Mouse (Mus musculus): Measurements from ENCODE around the gene Tns1. TPM values are rescaled to one million over a fixed set of nuclear protein-coding genes. Genes with fewer than 3 reads are reported as not detected.

The Tns1 gene
- polyA plus RNA-seq, 1 experiment from 2014 or later, result 8.2 TPM

- no peak overlapping the region for H3K4me3 ChIP-seq (ENCODE audit: low read depth, low read length)
- no peaks in the 10 kb centered on the region for H3K9me3 ChIP-seq (replicated peaks; ENCODE audit: control insufficient read depth, low read length, poor library complexity, severe bottlenecking)
- ATAC-seq, result no peak
- H3K27me3 ChIP-seq (ENCODE audit: control insufficient read depth, insufficient read depth, low read depth, low read length), result no peaks in the 10 kb centered on the region
- no peak overlapping the region for H3K27ac ChIP-seq (ENCODE audit: low read length)
- no peak overlapping the region for H3K9ac ChIP-seq (ENCODE audit: low read depth, low read length)
- no peaks in the 10 kb centered on the region for H3K36me3 ChIP-seq (ENCODE audit: control insufficient read depth, insufficient read depth, low read length)
- no peak overlapping the region for H3K4me2 ChIP-seq (ENCODE audit: low read length)
- WGBS, result 92% methylated on average over 1 of the region's 1 CpGs
- H3K4me1 ChIP-seq (ENCODE audit: control insufficient read depth, insufficient read depth, low read length), result no peaks in the 10 kb centered on the region
Observed at GRCm38 (mm10) chr1:73978576-73978975, 145.7 kb downstream of the Tns1 start.

- no peak for ATAC-seq
- H3K27me3 ChIP-seq (ENCODE audit: control insufficient read depth, insufficient read depth, low read depth, low read length), result no peaks in the 10 kb centered on the region
- H3K27ac ChIP-seq (ENCODE audit: low read length), result no peak overlapping the region
- peaks cover 5% of the 10 kb centered on the region for H3K4me1 ChIP-seq (ENCODE audit: control insufficient read depth, insufficient read depth, low read length)
- H3K4me3 ChIP-seq (ENCODE audit: low read depth, low read length), result no peak overlapping the region
- H3K36me3 ChIP-seq (ENCODE audit: control insufficient read depth, insufficient read depth, low read length), result no peaks in the 10 kb centered on the region
- no peak overlapping the region for H3K9ac ChIP-seq (ENCODE audit: low read depth, low read length)
- no peaks in the 10 kb centered on the region for H3K9me3 ChIP-seq (replicated peaks; ENCODE audit: control insufficient read depth, low read length, poor library complexity, severe bottlenecking)
- no peak overlapping the region for H3K4me2 ChIP-seq (ENCODE audit: low read length)
- 70% methylated on average over 9 of the region's 9 CpGs for WGBS
Observed at GRCm38 (mm10) chr1:73973992-73974391, 150.3 kb downstream of the Tns1 start.

- H3K4me3 ChIP-seq (ENCODE audit: low read depth, low read length), result no peak overlapping the region
- peaks cover 15% of the 10 kb centered on the region for H3K4me1 ChIP-seq (ENCODE audit: control insufficient read depth, insufficient read depth, low read length)
- ATAC-seq, result no peak
- no peak overlapping the region for H3K4me2 ChIP-seq (ENCODE audit: low read length)
- H3K27me3 ChIP-seq (ENCODE audit: control insufficient read depth, insufficient read depth, low read depth, low read length), result no peaks in the 10 kb centered on the region; the same call in 1 of the 2 replicates
- no peak overlapping the region for H3K9ac ChIP-seq (ENCODE audit: low read depth, low read length)
- 52% methylated on average over 5 of the region's 5 CpGs for WGBS
- no peak overlapping the region for H3K27ac ChIP-seq (ENCODE audit: low read length)
- no peaks in the 10 kb centered on the region for H3K36me3 ChIP-seq (ENCODE audit: control insufficient read depth, insufficient read depth, low read length)
- H3K9me3 ChIP-seq (replicated peaks; ENCODE audit: control insufficient read depth, low read length, poor library complexity, severe bottlenecking), result no peaks in the 10 kb centered on the region
Observed at GRCm38 (mm10) chr1:73972726-73973125, 151.5 kb downstream of the Tns1 start.

DNA sequence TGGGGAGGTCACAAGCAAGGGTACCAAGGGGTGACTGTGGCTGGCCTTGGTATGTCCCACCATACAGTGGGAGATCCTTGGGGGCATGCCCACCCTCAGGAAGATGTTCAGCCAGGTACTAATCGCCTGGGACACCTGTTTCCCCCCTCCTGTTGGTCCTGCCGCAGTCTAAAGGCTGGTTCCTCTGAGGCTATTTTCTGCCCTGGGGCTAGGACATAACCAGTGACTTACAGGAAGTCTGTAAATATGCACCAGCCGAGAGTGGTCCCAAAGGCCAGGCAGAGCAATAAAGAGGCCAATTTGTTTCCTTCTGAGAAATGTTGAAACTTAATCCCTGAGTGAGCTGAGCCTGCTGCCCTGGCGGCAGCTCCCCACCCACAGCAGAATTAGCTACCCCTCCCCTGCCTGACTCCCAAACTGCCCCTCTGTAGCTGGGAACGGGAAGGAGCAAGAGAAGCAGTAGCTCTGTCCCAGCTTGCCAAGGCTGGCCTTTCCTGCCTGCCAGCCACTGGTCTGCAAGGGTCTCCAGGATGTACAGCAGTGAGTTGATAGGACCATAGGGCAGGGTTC is 154.0 kb downstream of the Tns1 start:
- Histone ChIP-seq H3K9ac (ENCODE audit: low read depth, low read length) (no peak overlapping the region), H3K9me3 (replicated peaks; ENCODE audit: control insufficient read depth, low read length, poor library complexity, severe bottlenecking) (no peaks in the 10 kb centered on the region), H3K36me3 (ENCODE audit: control insufficient read depth, insufficient read depth, low read length) (no peaks in the 10 kb centered on the region), H3K27me3 (ENCODE audit: control insufficient read depth, insufficient read depth, low read depth, low read length) (no peaks in the 10 kb centered on the region; the same call in 1 of the 2 replicates), H3K27ac (ENCODE audit: low read length) (no peak overlapping the region), H3K4me2 (ENCODE audit: low read length) (no peak overlapping the region), H3K4me1 (ENCODE audit: control insufficient read depth, insufficient read depth, low read length) (peaks cover 15% of the 10 kb centered on the region), H3K4me3 (ENCODE audit: low read depth, low read length) (no peak overlapping the region)
- 35% methylated on average over 5 of the region's 5 CpGs for WGBS
- no peak for ATAC-seq

DNA sequence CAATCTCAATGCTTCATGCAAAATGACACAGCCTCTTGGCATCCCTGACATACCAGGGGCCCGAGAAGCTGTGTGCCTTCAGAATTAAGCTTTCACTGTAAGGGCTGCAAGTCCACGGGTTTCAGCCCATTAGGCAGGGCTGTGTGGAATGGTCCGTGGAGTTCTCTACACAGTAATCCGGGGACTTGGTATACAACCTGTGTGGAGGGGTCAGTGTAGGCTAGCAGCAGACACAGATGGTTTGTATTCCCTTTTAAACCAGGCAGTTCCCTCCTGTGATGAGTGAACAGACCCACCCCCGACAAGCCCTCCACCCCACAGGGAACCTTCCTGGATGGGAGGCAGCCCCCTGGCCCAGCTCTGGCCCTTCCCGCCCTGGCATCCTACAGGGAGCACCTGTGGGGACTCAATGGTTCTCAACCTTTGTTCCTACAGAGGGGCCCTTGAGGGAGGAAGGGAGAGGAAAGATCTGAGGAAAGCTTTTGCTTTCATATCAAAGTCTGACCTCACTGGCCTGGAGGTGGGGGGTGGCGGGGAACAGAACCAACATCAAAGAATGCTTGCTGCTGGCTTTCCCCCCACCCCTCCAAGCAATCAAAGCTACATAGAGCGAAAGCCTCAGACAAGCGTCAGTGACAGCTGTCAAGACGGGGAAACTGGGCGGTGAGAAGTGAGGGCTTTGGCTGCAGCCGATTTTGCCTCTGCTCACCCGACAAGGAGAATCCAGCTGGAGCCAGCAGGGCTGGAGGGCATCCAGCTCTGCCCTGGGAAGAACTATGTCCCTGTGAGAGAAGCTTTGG is 155.3 kb downstream of the Tns1 start:
- H3K27ac ChIP-seq (ENCODE audit: low read length), result peak overlapping the region; percentile 57; the same call in 1 of the 2 replicates
- ATAC-seq, result peak; percentile 70; the same call in 1 of the 2 replicates
- peaks cover 15% of the 10 kb centered on the region for H3K4me1 ChIP-seq (ENCODE audit: control insufficient read depth, insufficient read depth, low read length)
- no peak overlapping the region for H3K4me2 ChIP-seq (ENCODE audit: low read length)
- H3K4me3 ChIP-seq (ENCODE audit: low read depth, low read length), result no peak overlapping the region
- H3K27me3 ChIP-seq (ENCODE audit: control insufficient read depth, insufficient read depth, low read depth, low read length), result no peaks in the 10 kb centered on the region; the same call in 1 of the 2 replicates
- WGBS, result 9% methylated on average over 13 of the region's 13 CpGs
- no peaks in the 10 kb centered on the region for H3K36me3 ChIP-seq (ENCODE audit: control insufficient read depth, insufficient read depth, low read length)
- no peak overlapping the region for H3K9ac ChIP-seq (ENCODE audit: low read depth, low read length)
- no peaks in the 10 kb centered on the region for H3K9me3 ChIP-seq (replicated peaks; ENCODE audit: control insufficient read depth, low read length, poor library complexity, severe bottlenecking)

- H3K4me3 ChIP-seq (ENCODE audit: low read depth, low read length), result no peak overlapping the region
- H3K9ac ChIP-seq (ENCODE audit: low read depth, low read length), result no peak overlapping the region
- no peaks in the 10 kb centered on the region for H3K36me3 ChIP-seq (ENCODE audit: control insufficient read depth, insufficient read depth, low read length)
- H3K27ac ChIP-seq (ENCODE audit: low read length), result no peak overlapping the region
- no peaks in the 10 kb centered on the region for H3K9me3 ChIP-seq (replicated peaks; ENCODE audit: control insufficient read depth, low read length, poor library complexity, severe bottlenecking)
- no peak overlapping the region for H3K4me2 ChIP-seq (ENCODE audit: low read length)
- WGBS, result 70% methylated on average over 10 of the region's 12 CpGs
- peaks cover 20% of the 10 kb centered on the region for H3K4me1 ChIP-seq (ENCODE audit: control insufficient read depth, insufficient read depth, low read length)
- no peak for ATAC-seq
- no peaks in the 10 kb centered on the region; the same call in none of the 2 replicates for H3K27me3 ChIP-seq (ENCODE audit: control insufficient read depth, insufficient read depth, low read depth, low read length)
Observed at GRCm38 (mm10) chr1:73966411-73967238, 157.6 kb downstream of the Tns1 start.

DNA sequence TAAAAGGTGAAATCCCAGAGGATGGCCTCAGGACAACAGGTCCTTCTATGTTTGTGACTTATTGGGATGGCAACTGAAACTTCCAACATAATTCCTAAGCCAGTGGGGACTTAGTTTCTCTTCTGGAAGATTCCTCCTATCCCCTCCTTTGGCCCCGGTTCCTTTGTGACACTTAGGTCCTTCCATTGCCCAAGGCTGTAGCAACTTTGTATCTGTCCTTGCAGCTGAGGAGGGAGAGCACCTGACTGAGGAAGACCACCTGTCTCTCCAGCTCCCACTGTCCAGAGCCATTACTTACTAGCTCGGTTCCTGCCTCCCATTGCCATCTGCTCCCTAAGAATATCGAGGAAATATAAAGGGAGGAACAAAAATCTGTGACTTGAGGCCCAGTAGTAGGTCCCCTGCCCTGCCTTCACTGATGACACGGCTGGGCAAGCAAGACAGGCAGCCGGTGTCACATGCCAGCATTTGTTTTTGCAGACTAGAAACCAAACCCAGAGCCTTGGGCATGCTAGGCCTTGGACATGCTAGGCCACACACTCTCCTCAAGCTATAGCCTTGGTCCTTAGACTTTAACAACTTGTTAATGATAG is 160.0 kb downstream of the Tns1 start:
- ATAC-seq, result no peak
- H3K9ac ChIP-seq (ENCODE audit: low read depth, low read length), result no peak overlapping the region
- no peaks in the 10 kb centered on the region for H3K9me3 ChIP-seq (replicated peaks; ENCODE audit: control insufficient read depth, low read length, poor library complexity, severe bottlenecking)
- peaks cover 17% of the 10 kb centered on the region for H3K4me1 ChIP-seq (ENCODE audit: control insufficient read depth, insufficient read depth, low read length)
- H3K4me3 ChIP-seq (ENCODE audit: low read depth, low read length), result no peak overlapping the region
- no peaks in the 10 kb centered on the region for H3K36me3 ChIP-seq (ENCODE audit: control insufficient read depth, insufficient read depth, low read length)
- H3K27ac ChIP-seq (ENCODE audit: low read length), result peak overlapping the region; percentile 70; the same call in 1 of the 2 replicates
- no peak overlapping the region for H3K4me2 ChIP-seq (ENCODE audit: low read length)
- WGBS, result 78% methylated on average over 5 of the region's 5 CpGs
- no peaks in the 10 kb centered on the region; the same call in none of the 2 replicates for H3K27me3 ChIP-seq (ENCODE audit: control insufficient read depth, insufficient read depth, low read depth, low read length)

- Histone ChIP-seq H3K4me1 (ENCODE audit: control insufficient read depth, insufficient read depth, low read length) (peaks cover 11% of the 10 kb centered on the region), H3K4me2 (ENCODE audit: low read length) (no peak overlapping the region), H3K27me3 (ENCODE audit: control insufficient read depth, insufficient read depth, low read depth, low read length) (no peaks in the 10 kb centered on the region; the same call in none of the 2 replicates), H3K9me3 (replicated peaks; ENCODE audit: control insufficient read depth, low read length, poor library complexity, severe bottlenecking) (no peaks in the 10 kb centered on the region), H3K9ac (ENCODE audit: low read depth, low read length) (no peak overlapping the region), H3K27ac (ENCODE audit: low read length) (peak overlapping the region; percentile 70), H3K4me3 (ENCODE audit: low read depth, low read length) (no peak overlapping the region), H3K36me3 (ENCODE audit: control insufficient read depth, insufficient read depth, low read length) (no peaks in the 10 kb centered on the region)
- no peak for ATAC-seq
- 36% methylated on average over 8 of the region's 8 CpGs for WGBS
Observed at GRCm38 (mm10) chr1:73963626-73964025, 160.6 kb downstream of the Tns1 start.
